Mouse (Mus musculus): ENCODE measurements at regions not wholly inside any gene's neighbourhood (a gene's known extent, or its start where the extent isn't known, plus 50 kb on each side); places are given as distances from the start of the nearest gene placed in this dataset.
"Not testable (repeated sequence)": the region's sequence is repeated elsewhere in the genome, so short reads cannot be mapped to it uniquely, and the experiment has no call there.

DNA sequence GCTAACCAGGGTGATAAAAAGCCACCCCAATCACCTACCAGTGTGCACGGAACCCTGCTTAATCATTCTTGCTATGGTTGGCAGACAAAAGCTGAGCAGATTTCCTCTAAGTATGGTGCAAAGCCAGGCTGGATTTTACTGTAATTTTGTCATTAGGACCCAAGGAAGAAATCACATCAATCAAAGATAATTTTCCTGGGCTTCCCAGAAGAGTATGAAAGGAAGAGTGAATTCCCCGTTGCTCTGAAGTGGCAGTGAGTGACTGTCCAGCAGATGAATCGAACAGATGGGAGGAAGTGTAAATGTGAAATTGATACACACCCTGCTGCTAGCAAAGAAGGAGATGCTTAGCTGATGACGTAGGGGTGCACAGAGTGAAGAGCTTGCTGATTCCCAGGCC is 232.2 kb downstream of the Nucb2 start:
- Histone ChIP-seq H3K4me3 (replicated peaks; ENCODE audit: low read length) (no peak overlapping the region), H3K27me3 (ENCODE audit: insufficient read depth, low read length) (no peaks in the 10 kb centered on the region), H3K36me3 (ENCODE audit: insufficient read depth, low read length) (no peaks in the 10 kb centered on the region), H3K9me3 (ENCODE audit: low read length) (peaks cover 32% of the 10 kb centered on the region), H3K4me1 (replicated peaks; ENCODE audit: low read depth, low read length) (no peaks in the 10 kb centered on the region)
- TF ChIP-seq POU5F1 (IDR thresholded peaks at IDR 0.05; ENCODE audit: borderline replicate concordance, low read length) (no peak), CTCF (conservative IDR thresholded peaks at IDR 0.05; ENCODE audit: low read length) (no peak), NANOG (IDR thresholded peaks at IDR 0.05; ENCODE audit: borderline replicate concordance, low read length) (no peak)

DNA sequence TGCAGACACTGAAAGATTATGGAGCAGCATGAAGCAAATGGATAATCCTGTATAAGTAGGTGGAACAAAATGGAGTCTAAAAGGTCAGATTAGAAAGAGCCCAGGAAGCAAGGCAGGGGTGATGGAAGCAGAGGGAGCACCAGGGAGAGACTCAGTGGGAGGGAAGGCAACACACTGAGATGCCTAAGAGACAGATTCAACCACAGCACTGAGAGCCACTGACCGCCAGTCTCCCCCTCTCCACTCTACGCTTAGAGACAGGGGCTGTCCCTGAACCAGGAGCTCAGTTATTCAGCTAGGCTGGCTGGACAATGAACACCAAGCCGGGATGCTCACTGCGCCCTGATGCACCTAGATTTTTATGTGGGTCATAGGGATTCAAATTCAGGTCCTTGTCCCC is 233.8 kb downstream of the Nucb2 start:
- TF ChIP-seq POU5F1 (IDR thresholded peaks at IDR 0.05; ENCODE audit: borderline replicate concordance, low read length): no peak
- H3K36me3 ChIP-seq (ENCODE audit: insufficient read depth, low read length): no peaks in the 10 kb centered on the region
- peaks cover 17% of the 10 kb centered on the region for H3K9me3 ChIP-seq (ENCODE audit: low read length)
- H3K4me3 ChIP-seq (replicated peaks; ENCODE audit: low read length): no peak overlapping the region
- no peaks in the 10 kb centered on the region for H3K27me3 ChIP-seq (ENCODE audit: insufficient read depth, low read length)
- no peaks in the 10 kb centered on the region for H3K4me1 ChIP-seq (replicated peaks; ENCODE audit: low read depth, low read length)

DNA sequence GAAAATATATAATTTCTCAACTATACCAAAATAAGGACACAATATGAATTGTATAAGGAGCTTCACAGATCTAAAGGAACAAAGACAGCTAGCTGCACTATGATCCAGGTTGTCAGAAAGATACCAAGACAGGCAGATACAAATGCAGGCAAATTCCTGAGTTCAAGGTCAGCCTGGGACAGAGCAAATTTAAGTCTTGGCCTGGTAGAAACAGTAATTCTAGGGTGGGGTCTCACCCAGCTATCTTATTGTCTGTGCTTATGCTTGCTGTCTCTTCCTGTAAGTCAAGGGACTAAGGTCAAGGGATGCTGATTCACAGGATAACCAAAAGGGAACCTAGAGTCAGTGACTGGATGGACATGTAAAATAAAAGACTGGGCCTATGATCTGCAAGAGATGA is 250.4 kb downstream of the Nucb2 start:
- no peak for TF ChIP-seq NANOG (IDR thresholded peaks at IDR 0.05; ENCODE audit: borderline replicate concordance, low read length)
- no peak for TF ChIP-seq POU5F1 (IDR thresholded peaks at IDR 0.05; ENCODE audit: borderline replicate concordance, low read length)
- no peak for TF ChIP-seq CTCF (conservative IDR thresholded peaks at IDR 0.05; ENCODE audit: low read length)
- Histone ChIP-seq H3K4me3 (replicated peaks; ENCODE audit: low read length) (no peak overlapping the region), H3K4me1 (replicated peaks; ENCODE audit: low read depth, low read length) (peaks cover 8% of the 10 kb centered on the region), H3K27me3 (ENCODE audit: insufficient read depth, low read length) (no peaks in the 10 kb centered on the region), H3K9me3 (ENCODE audit: low read length) (no peaks in the 10 kb centered on the region), H3K36me3 (ENCODE audit: insufficient read depth, low read length) (no peaks in the 10 kb centered on the region)

DNA sequence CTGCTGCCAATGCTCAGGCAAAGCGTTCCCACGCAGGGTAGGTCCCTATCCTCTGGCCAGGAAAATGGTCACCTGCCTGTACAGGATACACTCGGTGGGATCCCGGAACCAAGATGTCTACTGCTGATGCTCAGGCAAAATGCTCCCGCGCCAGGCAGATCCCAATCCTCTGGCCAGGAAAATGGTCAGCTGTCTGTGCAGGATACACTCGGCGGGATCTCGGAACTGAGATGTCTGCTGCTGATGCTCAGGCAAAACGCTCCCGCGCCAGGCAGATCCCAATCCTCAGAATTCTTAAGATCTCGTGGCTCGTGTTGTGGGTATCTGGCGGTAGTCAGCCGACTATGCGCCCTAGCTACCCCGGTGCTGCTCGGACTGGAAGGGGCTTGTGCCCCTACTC is 288.0 kb downstream of the Nucb2 start:
- H3K27me3 ChIP-seq (ENCODE audit: insufficient read depth, low read length); H3K4me1 ChIP-seq (replicated peaks; ENCODE audit: low read depth, low read length); H3K36me3 ChIP-seq (ENCODE audit: insufficient read depth, low read length); H3K9me3 ChIP-seq (ENCODE audit: low read length): not testable (repeated sequence)
- H3K4me3 ChIP-seq (replicated peaks; ENCODE audit: low read length): peak overlapping the region; percentile 57

DNA sequence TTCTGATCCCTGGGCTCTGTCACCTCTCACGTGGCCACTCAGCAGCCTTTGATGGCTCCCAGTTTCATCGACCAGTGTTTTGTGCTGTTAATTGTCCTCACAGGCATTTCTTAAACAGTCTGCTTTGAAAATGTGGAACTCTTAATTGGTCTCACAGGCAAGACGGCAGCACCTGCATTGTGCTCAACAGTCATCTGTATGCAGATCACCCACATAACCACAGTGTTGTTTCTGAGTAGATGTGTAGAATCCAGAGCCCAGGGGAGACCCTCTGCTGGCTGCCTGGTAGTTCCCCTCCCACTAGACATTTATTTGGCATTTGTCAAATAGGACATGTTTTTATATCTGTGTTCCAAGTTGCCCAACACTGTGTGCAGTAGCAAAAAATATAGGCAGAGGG is 304.3 kb downstream of the Nucb2 start:
- H3K27me3 ChIP-seq (ENCODE audit: insufficient read depth, low read length): no peaks in the 10 kb centered on the region
- TF ChIP-seq POU5F1 (IDR thresholded peaks at IDR 0.05; ENCODE audit: borderline replicate concordance, low read length) (no peak), CTCF (conservative IDR thresholded peaks at IDR 0.05; ENCODE audit: low read length) (no peak), NANOG (IDR thresholded peaks at IDR 0.05; ENCODE audit: borderline replicate concordance, low read length) (no peak)
- H3K36me3 ChIP-seq (ENCODE audit: insufficient read depth, low read length): no peaks in the 10 kb centered on the region
- H3K4me1 ChIP-seq (replicated peaks; ENCODE audit: low read depth, low read length): no peaks in the 10 kb centered on the region
- H3K4me3 ChIP-seq (replicated peaks; ENCODE audit: low read length): no peak overlapping the region
- peaks cover 15% of the 10 kb centered on the region for H3K9me3 ChIP-seq (ENCODE audit: low read length)

DNA sequence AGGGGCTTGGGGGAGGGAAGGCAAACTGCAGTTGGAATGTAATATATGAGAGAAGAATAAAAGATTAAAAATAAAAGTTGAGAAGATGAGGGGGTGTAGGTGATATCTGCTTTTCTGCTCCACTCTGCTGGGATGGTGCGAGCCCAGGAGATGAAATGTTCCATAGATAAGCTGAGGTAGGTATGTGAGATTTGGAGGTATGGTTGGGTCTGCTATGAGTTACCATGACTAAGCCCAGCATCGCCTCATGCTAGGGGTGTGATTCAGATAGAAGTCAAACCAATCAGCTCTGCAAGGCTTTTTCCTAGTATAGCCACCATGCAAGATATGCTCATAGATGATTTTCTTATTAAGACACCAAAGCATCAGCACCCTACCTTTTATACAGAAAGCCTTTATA is 312.3 kb downstream of the Nucb2 start:
- Histone ChIP-seq H3K9me3 (ENCODE audit: low read length) (peaks cover 2% of the 10 kb centered on the region; the same call in 1 of the 2 replicates), H3K27me3 (ENCODE audit: insufficient read depth, low read length) (no peaks in the 10 kb centered on the region), H3K4me1 (replicated peaks; ENCODE audit: low read depth, low read length) (no peaks in the 10 kb centered on the region), H3K36me3 (ENCODE audit: insufficient read depth, low read length) (no peaks in the 10 kb centered on the region), H3K4me3 (replicated peaks; ENCODE audit: low read length) (no peak overlapping the region)
- TF ChIP-seq POU5F1 (IDR thresholded peaks at IDR 0.05; ENCODE audit: borderline replicate concordance, low read length) (no peak), CTCF (conservative IDR thresholded peaks at IDR 0.05; ENCODE audit: low read length) (no peak), NANOG (IDR thresholded peaks at IDR 0.05; ENCODE audit: borderline replicate concordance, low read length) (no peak)

DNA sequence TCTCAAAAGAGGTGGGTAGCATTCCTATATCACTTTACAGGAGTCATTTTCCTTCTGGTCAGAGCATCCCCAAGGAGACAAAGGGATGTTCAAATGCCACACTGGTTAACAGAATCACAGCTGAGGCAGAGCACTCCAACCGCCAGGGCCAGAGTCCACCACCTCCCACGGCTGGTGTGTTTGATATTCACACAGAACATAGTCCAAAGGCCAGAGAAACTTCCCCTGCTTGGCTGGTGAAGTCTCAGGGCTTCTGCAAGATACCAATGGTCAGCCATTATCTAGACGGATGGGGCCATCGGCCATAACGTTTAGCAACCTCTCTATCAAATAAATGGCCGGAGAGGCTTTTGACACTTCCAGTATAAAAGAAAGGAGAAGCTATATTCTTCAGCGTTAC is 313.8 kb downstream of the Nucb2 start:
- no peak for TF ChIP-seq NANOG (IDR thresholded peaks at IDR 0.05; ENCODE audit: borderline replicate concordance, low read length)
- no peak for TF ChIP-seq CTCF (conservative IDR thresholded peaks at IDR 0.05; ENCODE audit: low read length)
- no peak for TF ChIP-seq POU5F1 (IDR thresholded peaks at IDR 0.05; ENCODE audit: borderline replicate concordance, low read length)
- Histone ChIP-seq H3K27me3 (ENCODE audit: insufficient read depth, low read length) (no peaks in the 10 kb centered on the region), H3K9me3 (ENCODE audit: low read length) (peaks cover 10% of the 10 kb centered on the region), H3K36me3 (ENCODE audit: insufficient read depth, low read length) (no peaks in the 10 kb centered on the region), H3K4me3 (replicated peaks; ENCODE audit: low read length) (no peak overlapping the region), H3K4me1 (replicated peaks; ENCODE audit: low read depth, low read length) (no peaks in the 10 kb centered on the region)

DNA sequence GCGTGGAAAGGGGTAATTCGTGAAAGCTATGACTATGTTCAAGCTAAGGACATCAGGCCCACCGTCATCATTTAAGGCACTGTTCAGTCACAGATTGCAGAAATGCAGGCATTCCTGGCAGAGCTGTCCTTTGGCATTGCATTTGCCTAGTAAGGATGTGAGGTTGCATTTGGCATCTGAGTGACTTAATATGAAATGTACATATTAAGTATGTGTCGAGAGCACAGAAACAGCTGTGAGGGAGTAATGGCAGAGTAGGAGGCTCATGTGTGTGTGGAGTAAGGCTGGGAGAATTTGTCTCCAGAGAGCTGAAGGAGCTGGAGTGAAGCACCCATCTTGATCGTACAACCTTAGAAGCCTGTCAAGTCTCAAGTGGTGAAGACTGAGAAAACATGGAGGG is 316.4 kb downstream of the Nucb2 start:
- Histone ChIP-seq H3K27me3 (ENCODE audit: insufficient read depth, low read length) (no peaks in the 10 kb centered on the region), H3K4me3 (replicated peaks; ENCODE audit: low read length) (no peak overlapping the region), H3K36me3 (ENCODE audit: insufficient read depth, low read length) (no peaks in the 10 kb centered on the region), H3K4me1 (replicated peaks; ENCODE audit: low read depth, low read length) (no peaks in the 10 kb centered on the region), H3K9me3 (ENCODE audit: low read length) (peaks cover 10% of the 10 kb centered on the region)
- no peak for TF ChIP-seq CTCF (conservative IDR thresholded peaks at IDR 0.05; ENCODE audit: low read length)
- TF ChIP-seq NANOG (IDR thresholded peaks at IDR 0.05; ENCODE audit: borderline replicate concordance, low read length): no peak
- no peak for TF ChIP-seq POU5F1 (IDR thresholded peaks at IDR 0.05; ENCODE audit: borderline replicate concordance, low read length)

DNA sequence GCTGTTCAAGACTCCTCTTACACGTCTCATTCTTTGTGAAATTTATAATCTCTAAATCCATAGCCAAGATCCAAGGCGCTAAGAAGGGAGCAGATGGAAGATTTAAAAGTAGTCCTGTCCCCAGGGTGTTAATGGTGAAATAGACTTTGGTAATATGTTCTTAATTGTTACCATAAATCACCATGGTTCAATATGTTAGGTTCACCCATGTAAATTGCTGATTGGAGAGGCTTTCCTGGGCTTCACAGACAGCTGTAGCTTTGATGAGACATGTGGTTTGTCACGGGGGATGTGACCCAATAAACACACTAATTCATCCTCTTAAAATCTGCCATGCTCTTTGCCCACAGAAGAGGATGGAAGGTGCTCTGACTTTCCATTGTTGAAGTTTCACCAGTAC is 338.7 kb downstream of the Nucb2 start:
- TF ChIP-seq POU5F1 (IDR thresholded peaks at IDR 0.05; ENCODE audit: borderline replicate concordance, low read length) (no peak), NANOG (IDR thresholded peaks at IDR 0.05; ENCODE audit: borderline replicate concordance, low read length) (no peak), CTCF (conservative IDR thresholded peaks at IDR 0.05; ENCODE audit: low read length) (no peak)

More for the DNA sequence above, 338.7 kb downstream of the Nucb2 start:
- Histone ChIP-seq H3K4me1 (replicated peaks; ENCODE audit: low read depth, low read length) (no peaks in the 10 kb centered on the region), H3K27me3 (ENCODE audit: insufficient read depth, low read length) (no peaks in the 10 kb centered on the region), H3K9me3 (ENCODE audit: low read length) (0 out of 2 replicates have a peak, but pooled peaks cover 3% of the 10 kb centered on the region), H3K36me3 (ENCODE audit: insufficient read depth, low read length) (no peaks in the 10 kb centered on the region), H3K4me3 (replicated peaks; ENCODE audit: low read length) (no peak overlapping the region)

Measured in E14TG2a.4 (cell line).